Mouse (Mus musculus) splenic B cell, adult 2 months (primary cell): Measurements from ENCODE around the gene Tmtc2.

Experiments
- DNase-seq: peaks from one replicate; pipeline ENCODE4 v3.0.0-alpha.2; 2011; ENCODE audit warnings: low read depth, low spot score
- H3K27me3 ChIP-seq: 2 replicates; pipeline ENCODE4 v1.6.1; 2012; ENCODE audit warnings: mild to moderate bottlenecking, low read length, moderate library complexity, mixed read lengths; ENCODE audit not compliant: control insufficient read depth, poor library complexity, insufficient read depth, severe bottlenecking
- H3K36me3 ChIP-seq: 2 replicates; pipeline ENCODE4 v1.6.1; 2012; ENCODE audit warnings: mild to moderate bottlenecking, low read length, moderate library complexity, mixed read lengths; ENCODE audit not compliant: control insufficient read depth, poor library complexity, insufficient read depth, severe bottlenecking

Tmtc2 gene

DNA sequence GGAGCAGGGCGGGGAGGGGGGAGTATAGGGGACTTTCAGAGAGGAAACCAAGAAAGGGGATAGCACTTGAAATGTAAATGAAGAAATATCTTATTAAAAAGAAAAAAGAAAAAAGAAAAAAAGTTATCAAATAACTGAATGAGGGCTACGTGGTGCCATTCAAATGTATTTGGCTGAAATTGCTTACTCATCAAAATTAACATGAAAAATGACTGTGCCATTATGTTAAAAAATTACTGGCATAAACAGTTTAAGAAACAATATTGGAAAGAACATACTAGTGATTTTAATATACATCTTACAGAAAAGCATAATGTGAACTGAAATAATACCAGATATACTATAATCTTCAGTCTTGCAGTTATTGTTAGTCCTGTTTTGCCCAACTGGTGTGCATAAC, 378.9 kb downstream of the Tmtc2 start:
- H3K27me3 ChIP-seq = no peaks in the 10 kb centered on the region
- DNase-seq = no peak
- H3K36me3 ChIP-seq = no peaks in the 10 kb centered on the region

DNA sequence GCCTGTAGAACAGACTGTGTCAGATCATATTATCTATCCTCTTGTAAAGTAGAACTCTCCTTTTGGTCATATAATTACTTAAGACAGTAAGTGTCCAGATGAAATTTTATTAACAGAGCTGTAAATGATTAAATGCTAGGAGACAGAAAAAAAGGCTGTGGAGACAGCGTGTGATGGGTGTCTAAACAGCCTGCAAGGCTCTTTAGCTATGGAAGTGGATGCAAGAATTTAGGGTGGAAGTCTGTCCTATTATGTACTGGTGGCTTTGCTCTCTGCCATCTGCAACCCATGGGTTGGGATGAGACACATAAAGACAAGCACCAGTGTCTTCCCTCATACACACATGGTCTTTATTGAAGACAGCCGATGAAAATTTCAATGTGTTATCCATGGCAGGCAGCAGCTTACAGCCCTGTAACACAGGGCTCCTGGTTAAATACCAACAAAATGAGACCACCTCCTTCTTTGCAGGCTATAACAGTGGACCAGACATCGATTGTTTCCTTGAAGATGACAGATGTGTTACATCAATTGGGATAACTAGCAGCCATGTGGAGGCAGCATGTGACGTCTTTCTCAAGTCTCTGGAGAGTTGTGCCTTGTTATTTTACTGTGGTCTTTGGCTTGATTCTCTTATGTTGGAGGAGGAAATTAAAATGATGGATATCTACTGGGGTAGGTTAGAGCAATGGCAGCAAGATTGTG, 380.3 kb downstream of the Tmtc2 start:
- H3K27me3 ChIP-seq = no peaks in the 10 kb centered on the region
- H3K36me3 ChIP-seq = no peaks in the 10 kb centered on the region
- DNase-seq = no peak

- no peak for DNase-seq
- H3K36me3 ChIP-seq = no peaks in the 10 kb centered on the region
- no peaks in the 10 kb centered on the region for H3K27me3 ChIP-seq
Observed at GRCm38 (mm10) chr10:105192071-105192470, 382.2 kb downstream of the Tmtc2 start.

- Histone ChIP-seq H3K36me3 (no peaks in the 10 kb centered on the region), H3K27me3 (no peaks in the 10 kb centered on the region)
- DNase-seq = no peak
Observed at GRCm38 (mm10) chr10:105189746-105190145, 384.5 kb downstream of the Tmtc2 start.

DNA sequence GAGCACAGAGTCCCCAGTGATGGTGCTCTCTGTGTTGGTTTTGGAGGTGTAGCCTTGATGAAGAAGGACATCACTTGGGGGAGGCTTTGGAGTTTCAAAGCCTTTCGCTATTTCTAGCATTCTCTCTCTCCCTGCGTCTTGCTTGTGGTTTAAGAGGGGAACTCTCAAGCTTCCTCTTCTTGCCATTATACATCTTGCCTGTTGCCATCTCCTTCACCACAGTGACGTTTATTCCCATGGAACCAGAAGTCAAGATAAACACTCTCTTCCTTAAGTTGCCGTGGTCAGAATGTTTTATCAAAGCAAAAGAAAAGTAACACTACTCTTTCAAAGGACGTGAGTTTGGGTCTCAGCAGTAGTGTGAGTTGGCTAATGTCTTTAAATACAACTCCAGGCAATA, 387.6 kb downstream of the Tmtc2 start:
- no peaks in the 10 kb centered on the region for H3K27me3 ChIP-seq
- no peaks in the 10 kb centered on the region for H3K36me3 ChIP-seq
- DNase-seq = no peak

DNA sequence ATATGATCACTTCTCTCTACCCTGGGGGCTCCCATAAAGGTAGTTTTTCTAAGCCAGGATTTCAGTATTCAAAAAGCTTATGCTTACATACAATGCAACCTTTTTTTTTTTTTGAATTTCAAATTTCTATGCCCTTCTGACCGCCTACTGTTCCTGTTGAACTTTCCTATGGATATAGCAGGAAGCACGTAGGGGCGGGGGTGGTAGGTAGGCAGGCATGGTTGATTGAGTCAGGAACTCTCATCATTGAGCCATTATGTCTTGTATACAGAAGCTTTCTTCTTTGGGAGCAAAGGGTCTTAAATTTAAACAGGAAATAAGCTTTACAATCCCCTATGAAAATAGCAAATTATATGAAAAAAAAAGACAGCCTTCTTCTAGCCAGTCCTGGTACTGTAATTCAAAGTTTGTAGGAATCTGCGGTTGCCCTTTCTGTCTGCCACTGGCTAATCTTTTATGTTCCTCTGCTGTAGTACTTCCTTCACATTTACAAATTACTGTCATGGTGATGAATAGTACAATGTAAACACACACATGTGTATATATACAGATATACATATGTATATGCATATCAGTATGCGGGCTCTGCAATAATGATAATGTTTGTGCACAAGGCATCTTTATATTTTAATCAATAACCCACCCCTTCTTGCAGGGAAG, 405.7 kb downstream of the Tmtc2 start:
- no peak for DNase-seq
- Histone ChIP-seq H3K27me3 (no peaks in the 10 kb centered on the region), H3K36me3 (no peaks in the 10 kb centered on the region)

- DNase-seq = no peak
- no peaks in the 10 kb centered on the region for H3K36me3 ChIP-seq
- H3K27me3 ChIP-seq = no peaks in the 10 kb centered on the region
Observed at GRCm38 (mm10) chr10:105165291-105165690, 409.0 kb downstream of the Tmtc2 start.

- Histone ChIP-seq H3K36me3 (no peaks in the 10 kb centered on the region), H3K27me3 (no peaks in the 10 kb centered on the region)
- no peak for DNase-seq
Observed at GRCm38 (mm10) chr10:105153789-105154188, 420.5 kb downstream of the Tmtc2 start.

DNA sequence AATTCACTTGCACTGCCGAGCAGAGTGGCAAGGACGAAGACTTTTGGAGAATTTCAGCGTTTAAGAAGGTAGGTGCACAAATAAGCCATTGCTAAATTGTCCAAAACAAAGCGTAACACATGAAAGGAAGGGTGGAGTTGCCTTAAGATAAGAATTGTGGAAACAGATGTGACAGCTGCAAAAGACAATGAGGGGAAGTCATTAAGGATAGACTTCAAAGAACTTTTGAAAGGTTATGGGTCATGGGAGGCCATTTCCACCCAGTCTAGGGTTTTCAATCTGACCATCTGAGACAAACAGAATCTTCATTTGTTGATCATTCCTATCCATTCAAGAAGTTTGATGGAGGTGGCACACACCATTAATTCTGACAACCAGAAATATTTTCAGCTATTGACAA, 429.9 kb downstream of the Tmtc2 start:
- no peak for DNase-seq

DNA sequence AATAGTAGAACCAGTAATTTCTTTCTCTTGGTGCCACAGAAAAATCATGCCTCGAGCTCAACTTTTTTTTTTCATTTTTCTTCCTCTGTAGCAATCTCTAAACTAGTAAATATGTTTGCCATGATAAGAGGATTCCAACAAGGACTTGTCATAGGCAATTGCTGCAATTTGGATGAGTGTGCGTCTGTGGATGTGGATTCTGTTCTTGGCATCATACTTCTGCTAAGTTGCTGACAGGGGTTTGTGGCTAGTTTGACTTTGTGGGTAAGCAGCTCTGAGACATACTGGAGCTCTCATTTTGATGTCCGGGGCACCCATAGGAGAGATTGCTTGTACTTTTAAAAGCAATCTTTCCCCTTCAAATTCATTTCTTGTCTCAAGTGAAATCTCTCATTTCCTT, 432.1 kb downstream of the Tmtc2 start:
- Histone ChIP-seq H3K36me3 (no peaks in the 10 kb centered on the region), H3K27me3 (no peaks in the 10 kb centered on the region)
- DNase-seq = no peak

More for the DNA sequence above, 429.9 kb downstream of the Tmtc2 start:
- H3K27me3 ChIP-seq = no peaks in the 10 kb centered on the region
- no peaks in the 10 kb centered on the region for H3K36me3 ChIP-seq
